Comparison of ENCODE assay signal across 14 mouse cellular contexts in genomic region chr1:140739001-140739728, GRCm38 (mm10).
"Had no signal": no experiment of that assay in that cellular context is flagged by ENCODE, and none has a peak within 500 bp of the region (broad histone marks: within the 10 kb centered on the region; RNA-seq: fewer than 3 reads in every experiment).

No protein-coding gene starts in this region.

- H3K36me3 ChIP-seq: limb, embryonic 15.5 days; midbrain, embryonic 10.5 days; neural tube, embryonic 13.5 days had no signal

- H3K4me1 ChIP-seq: limb, embryonic 15.5 days; midbrain, embryonic 10.5 days; neural tube, embryonic 13.5 days had no signal

- H3K4me3 ChIP-seq: left cerebral cortex, adult 2 months; limb, embryonic 15.5 days; midbrain, embryonic 10.5 days; neural tube, embryonic 13.5 days had no signal

- H3K9me3 ChIP-seq: limb, embryonic 15.5 days; midbrain, embryonic 10.5 days had no signal

- ATAC-seq: intestine, postnatal 0 days had no signal

- H3K9ac ChIP-seq: limb, embryonic 15.5 days; liver, embryonic 14.5 days; neural tube, embryonic 13.5 days had no signal

- H3K27ac ChIP-seq: left cerebral cortex, adult 2 months; limb, embryonic 15.5 days; liver, embryonic 14.5 days; midbrain, embryonic 10.5 days; neural tube, embryonic 13.5 days had no signal

- H3K27me3 ChIP-seq: limb, embryonic 15.5 days; neural tube, embryonic 13.5 days had no signal

- H3K4me2 ChIP-seq: limb, embryonic 15.5 days; neural tube, embryonic 13.5 days had no signal

- DNase-seq: kidney, adult 8-10 months; kidney, postnatal 25 days; lung, adult 18-20 months; lung, postnatal 10 days; lung, postnatal 4 days; midbrain, embryonic 14.5 days; retina, postnatal 1 day; thymus, postnatal 36 days had no signal
